Mouse (Mus musculus) stomach, postnatal 0 days (tissue): ENCODE measurements around the gene Smo. TPM values are rescaled to one million over a fixed set of nuclear protein-coding genes. Genes with fewer than 3 reads are reported as not detected.

Experiments used
- ATAC-seq: fragments of 200-750 bp; cut with Nextera tagmentation; 2 replicates; pipeline ENCODE4 v1.8.0; 2017; ENCODE audit not compliant: low FRiP score, low TSS enrichment
- DNase-seq: peaks from one replicate; pipeline ENCODE4 v3.0.0-alpha.2; 2016; ENCODE audit warnings: low spot score
- H3K27ac ChIP-seq: fragments of 300-500 bp; sonication (generic); replicated peaks from 2 replicates; pipeline ENCODE4 v1.5.1; 2014; ENCODE audit warnings: mild to moderate bottlenecking, control low read depth
- H3K27me3 ChIP-seq: fragments of 300-500 bp; sonication (generic); 2 replicates; pipeline ENCODE4 v1.6.1; 2014; ENCODE audit warnings: low read length; ENCODE audit not compliant: control insufficient read depth, insufficient read depth
- H3K36me3 ChIP-seq: fragments of 300-500 bp; sonication (generic); 2 replicates; pipeline ENCODE4 v1.6.1; 2014; ENCODE audit warnings: low read length, mixed read lengths; ENCODE audit not compliant: control insufficient read depth, insufficient read depth
- H3K4me1 ChIP-seq: fragments of 300-500 bp; sonication (generic); replicated peaks from 2 replicates; pipeline ENCODE4 v1.6.1; 2014; ENCODE audit warnings: antibody characterized with exemption; ENCODE audit not compliant: control insufficient read depth, insufficient read depth
- H3K4me2 ChIP-seq: fragments of 300-500 bp; sonication (generic); replicated peaks from 2 replicates; pipeline ENCODE4 v1.6.1; 2014; ENCODE audit warnings: low read depth, mild to moderate bottlenecking, control low read depth, moderate library complexity
- H3K4me3 ChIP-seq: fragments of 300-500 bp; sonication (generic); 2 replicates; pipeline ENCODE4 v1.5.1; 2014; ENCODE audit warnings: low read depth, low read length, control low read depth
- H3K9ac ChIP-seq: fragments of 300-500 bp; sonication (generic); 2 replicates; pipeline ENCODE4 v1.6.1; 2014; ENCODE audit warnings: mild to moderate bottlenecking, low read length, control low read depth, mixed read lengths
- H3K9me3 ChIP-seq: fragments of 300-500 bp; sonication (generic); 2 replicates; pipeline ENCODE4 v1.6.1; 2016; ENCODE audit warnings: low read length; ENCODE audit not compliant: control insufficient read depth
- CTCF ChIP-seq: IDR thresholded peaks from 2 replicates; pipeline ENCODE4 v1.5.1; 2016; ENCODE audit warnings: antibody characterized with exemption, low read depth, mild to moderate bottlenecking, moderate library complexity
- EP300 ChIP-seq: optimal IDR thresholded peaks from 2 replicates; pipeline ENCODE3; 2016; ENCODE audit warnings: antibody characterized with exemption
- WGBS: fragments of 180-500 bp; shearing (Covaris S2); extraction: QIAGEN DNeasy Blood & Tissue Kit; methylation state at CpG from one replicate; pipeline ENCODE4 v1.1.7; 2014; 5-methylcytosine and 5-hydroxymethylcytosine counted together
- polyA plus RNA-seq: library from polyadenylated mRNA; unstranded; fragments of >200 nt; fragmentation: Nextera tagmentation; extraction: Ambion mirVana; gene quantifications from 2 replicates; pipeline ENCODE4 v1.2.1, GENCODE M21; 2015

Gene Smo
- polyA plus RNA-seq, 1 experiment from 2014 or later = 10.8 TPM

DNA sequence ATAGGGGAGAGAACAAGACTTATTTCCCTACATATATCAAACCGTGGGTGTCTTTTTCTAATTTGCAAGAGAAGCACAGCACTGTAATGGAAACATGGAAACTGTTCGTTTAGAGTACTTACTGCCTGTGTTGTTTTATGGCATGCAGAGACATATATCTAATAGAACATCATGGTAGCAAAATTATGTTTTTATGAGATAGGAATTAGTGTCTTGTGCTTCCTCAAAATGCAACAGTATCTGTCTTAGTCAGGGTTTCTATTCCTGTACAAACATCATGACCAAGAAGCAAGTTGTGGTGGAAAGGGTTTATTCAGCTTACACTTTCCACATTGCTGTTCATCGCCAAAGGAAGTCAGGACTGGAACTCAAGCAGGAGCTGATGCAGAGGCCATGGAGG lies 33.2 kb upstream of the Smo start:
- no peak overlapping the region for H3K4me2 ChIP-seq
- no peaks in the 10 kb centered on the region for H3K27me3 ChIP-seq
- no peaks in the 10 kb centered on the region for H3K36me3 ChIP-seq
- no peak overlapping the region for H3K9ac ChIP-seq
- H3K4me1 ChIP-seq = no peaks in the 10 kb centered on the region
- DNase-seq = no peak
- H3K9me3 ChIP-seq = no peaks in the 10 kb centered on the region
- no peak for TF ChIP-seq CTCF
- TF ChIP-seq EP300 = no peak
- 76% methylated on average over 3 of the region's 3 CpGs for WGBS
- no peak overlapping the region for H3K4me3 ChIP-seq
- no peak for ATAC-seq
- no peak overlapping the region for H3K27ac ChIP-seq

- no peak for DNase-seq
- no peaks in the 10 kb centered on the region for H3K4me1 ChIP-seq
- no peaks in the 10 kb centered on the region for H3K27me3 ChIP-seq
- H3K9me3 ChIP-seq = no peaks in the 10 kb centered on the region
- no peak for ATAC-seq
- H3K4me2 ChIP-seq = no peak overlapping the region
- H3K36me3 ChIP-seq = no peaks in the 10 kb centered on the region
- H3K4me3 ChIP-seq = no peak overlapping the region
- WGBS = 87% methylated on average over 5 of the region's 5 CpGs
- H3K9ac ChIP-seq = no peak overlapping the region
- no peak overlapping the region for H3K27ac ChIP-seq
- TF ChIP-seq EP300 = no peak
- TF ChIP-seq CTCF = no peak
Observed at GRCm38 (mm10) chr6:29704143-29704542, 31.2 kb upstream of the Smo start.

GRCm38 (mm10) chr6:29707902-29708301 lies 27.4 kb upstream of the Smo start:
- 56% methylated on average over 2 of the region's 2 CpGs for WGBS
- H3K4me1 ChIP-seq = no peaks in the 10 kb centered on the region
- H3K4me2 ChIP-seq = no peak overlapping the region
- no peaks in the 10 kb centered on the region for H3K9me3 ChIP-seq
- no peak for DNase-seq
- no peaks in the 10 kb centered on the region for H3K27me3 ChIP-seq
- H3K27ac ChIP-seq = no peak overlapping the region
- ATAC-seq = no peak
- no peak for TF ChIP-seq CTCF
- no peak for TF ChIP-seq EP300
- no peak overlapping the region for H3K9ac ChIP-seq
- no peaks in the 10 kb centered on the region for H3K36me3 ChIP-seq
- H3K4me3 ChIP-seq = no peak overlapping the region

- no peak overlapping the region for H3K4me2 ChIP-seq
- ATAC-seq = no peak
- no peaks in the 10 kb centered on the region for H3K4me1 ChIP-seq
- TF ChIP-seq CTCF (no peak), EP300 (no peak)
- H3K4me3 ChIP-seq = no peak overlapping the region
- 77% methylated on average over 3 of the region's 3 CpGs for WGBS
- H3K36me3 ChIP-seq = no peaks in the 10 kb centered on the region
- no peaks in the 10 kb centered on the region for H3K9me3 ChIP-seq
- no peak overlapping the region for H3K9ac ChIP-seq
- no peak overlapping the region for H3K27ac ChIP-seq
- H3K27me3 ChIP-seq = no peaks in the 10 kb centered on the region
- no peak for DNase-seq
Observed at GRCm38 (mm10) chr6:29711318-29711717, 24.0 kb upstream of the Smo start.

DNA sequence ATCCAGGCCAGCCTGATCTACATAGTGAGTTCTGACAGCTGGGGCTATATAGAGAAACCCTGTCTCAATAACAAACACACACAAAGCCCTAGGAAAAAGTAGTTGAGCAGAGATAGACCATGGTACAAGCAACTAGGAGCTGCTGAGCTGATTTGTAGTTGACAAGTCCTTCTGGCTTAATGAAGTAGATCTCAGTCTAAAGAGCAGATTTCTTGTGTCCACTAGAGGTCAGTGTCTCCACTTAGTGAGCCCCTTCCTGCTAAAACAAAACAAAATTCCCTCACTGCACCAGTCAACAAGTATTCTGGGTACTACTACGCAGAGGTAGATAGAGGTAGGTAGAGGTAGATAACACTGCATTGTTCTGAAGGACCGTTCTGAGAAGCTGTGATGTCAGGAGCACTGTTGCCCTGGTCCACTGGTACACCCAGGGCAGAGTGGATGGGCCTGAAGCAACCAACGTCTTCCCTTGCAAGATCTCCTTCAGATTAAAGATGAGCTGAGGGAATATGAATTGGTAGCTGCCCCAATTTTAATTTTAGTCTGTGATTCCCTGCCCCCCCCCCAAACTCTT lies 23.2 kb upstream of the Smo start:
- DNase-seq (no peak), ATAC-seq (0 out of 2 replicates have a peak, but pooled peaks have one; percentile 57)
- no peaks in the 10 kb centered on the region for H3K4me1 ChIP-seq
- no peak overlapping the region for H3K9ac ChIP-seq
- TF ChIP-seq CTCF = peak; percentile 93
- no peak for TF ChIP-seq EP300
- H3K27me3 ChIP-seq = no peaks in the 10 kb centered on the region
- WGBS = 41% methylated on average over 3 of the region's 3 CpGs
- no peak overlapping the region for H3K4me3 ChIP-seq
- H3K9me3 ChIP-seq = no peaks in the 10 kb centered on the region
- no peak overlapping the region for H3K4me2 ChIP-seq
- H3K36me3 ChIP-seq = no peaks in the 10 kb centered on the region
- no peak overlapping the region for H3K27ac ChIP-seq

- H3K4me1 ChIP-seq = 0 out of 2 replicates have a peak, but pooled peaks cover 2% of the 10 kb centered on the region
- DNase-seq (peak; percentile 62), ATAC-seq (peak; percentile 43)
- no peak for TF ChIP-seq EP300
- no peak for TF ChIP-seq CTCF
- no peak overlapping the region for H3K9ac ChIP-seq
- no peaks in the 10 kb centered on the region for H3K27me3 ChIP-seq
- no peak overlapping the region for H3K4me2 ChIP-seq
- H3K36me3 ChIP-seq = no peaks in the 10 kb centered on the region
- no peak overlapping the region for H3K4me3 ChIP-seq
- WGBS = 47% methylated on average over 10 of the region's 10 CpGs
- H3K9me3 ChIP-seq = no peaks in the 10 kb centered on the region
- H3K27ac ChIP-seq = no peak overlapping the region
Observed at GRCm38 (mm10) chr6:29716624-29717365, 18.5 kb upstream of the Smo start.
